Mouse (Mus musculus): Measurements from ENCODE around the gene Slc25a28. TPM values are rescaled to one million over a fixed set of nuclear protein-coding genes. Genes with fewer than 3 reads are reported as not detected.

Gene Slc25a28
- total RNA-seq, 2 experiments from 2014 or later = 20.6 to 25.2 TPM

DNA sequence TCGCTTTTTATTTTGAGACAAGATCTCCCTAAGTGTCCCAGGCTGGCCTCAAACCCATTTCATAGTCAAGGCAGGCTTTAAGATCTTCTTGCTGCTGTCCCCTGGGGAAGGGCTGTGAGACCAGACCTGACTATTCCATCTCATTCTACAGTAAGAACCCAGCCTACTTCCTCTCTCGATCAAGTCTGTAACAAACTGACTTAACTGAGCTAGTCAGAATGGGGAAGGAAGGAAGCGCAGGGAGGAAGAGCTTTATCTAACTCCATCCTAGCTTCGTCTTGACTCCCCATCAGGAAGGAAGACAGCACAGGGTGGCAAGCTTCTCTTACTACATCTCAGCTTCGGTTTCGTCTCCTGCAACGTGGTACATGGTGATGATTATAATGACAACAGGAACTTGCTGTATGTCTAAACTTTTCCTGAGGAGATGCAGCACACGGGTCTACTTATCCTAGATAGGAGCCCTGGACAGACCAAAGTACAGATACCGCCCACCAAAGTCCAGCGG, 4.8 kb upstream of the Slc25a28 start:
- intact Hi-C loops (cut with DNase I) = no loop called here
- DNase-seq = no peak

DNA sequence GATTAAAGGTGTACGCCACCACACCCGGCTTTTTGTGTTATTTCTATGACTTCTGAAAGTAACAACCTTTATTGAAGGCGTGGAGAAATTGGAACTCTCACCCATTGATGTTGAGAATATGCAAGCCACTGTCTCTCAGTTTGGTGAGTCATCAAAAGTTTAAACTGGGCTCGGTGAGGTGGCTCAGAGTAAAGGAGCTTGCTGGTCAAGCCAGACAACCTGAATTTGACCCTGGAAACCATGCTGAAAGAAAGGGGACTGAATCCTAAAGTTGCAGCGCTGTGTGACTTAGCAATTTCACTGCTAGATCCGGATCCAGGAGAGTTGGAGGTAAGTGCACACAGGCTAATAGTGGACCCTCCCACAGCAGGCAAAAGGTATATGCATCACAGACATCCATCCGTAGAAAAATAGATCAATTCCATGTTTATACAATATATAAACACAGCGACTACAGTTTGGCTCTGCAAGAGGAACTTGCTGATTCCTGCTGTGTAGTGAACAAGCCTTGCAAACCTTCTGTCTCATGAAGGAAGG, 3.9 kb upstream of the Slc25a28 start:
- no peak for DNase-seq
- intact Hi-C loops (cut with DNase I) = no loop called here

DNA sequence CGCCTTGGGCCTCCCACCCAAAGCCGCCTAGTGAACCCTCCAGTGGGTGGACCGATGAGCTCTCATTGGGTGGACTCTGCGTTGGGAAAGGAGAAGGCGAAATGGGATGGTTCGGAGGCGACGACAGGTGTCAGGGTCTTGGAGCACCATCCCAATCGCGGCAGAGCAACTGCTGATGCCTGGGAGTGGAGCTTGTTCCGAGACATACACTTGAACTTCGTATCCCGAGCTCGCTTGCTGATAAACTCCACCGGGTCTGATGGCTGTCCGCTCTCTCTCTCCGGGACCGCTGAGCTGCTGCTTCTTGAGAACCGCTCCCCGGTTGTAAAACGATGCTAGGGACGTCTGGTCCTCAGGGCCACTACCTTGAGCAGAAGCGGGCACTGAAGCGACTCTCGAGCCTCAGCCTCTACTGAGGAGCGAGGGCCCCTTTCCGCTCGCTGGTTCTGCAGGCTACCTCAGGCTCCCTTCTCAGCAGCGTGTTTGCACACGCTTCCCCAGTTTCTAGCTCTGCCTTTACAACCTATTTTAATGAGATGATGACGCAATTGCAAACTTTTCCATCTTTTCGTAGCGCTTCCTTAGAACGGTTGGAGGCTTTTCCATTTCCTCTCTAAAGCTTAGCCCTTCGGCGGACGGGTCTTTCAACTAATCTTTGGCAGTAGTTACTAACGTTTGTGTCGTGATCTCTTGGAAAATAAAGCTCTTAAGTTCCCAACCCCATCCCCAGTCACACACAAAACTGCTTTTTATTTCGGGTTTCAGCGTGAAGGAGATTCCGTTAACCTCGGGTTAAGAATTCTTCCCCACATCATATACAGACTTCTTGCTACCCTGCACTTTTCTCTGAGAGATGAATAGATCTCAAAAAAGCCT, 1.1 kb upstream of the Slc25a28 start:
- DNase-seq = no peak
- intact Hi-C loops (cut with DNase I) = loop anchor here (2.0 kb wide), 1 partner anchor 13 kb away; the partner anchor contains the start of gene Entpd7

DNA sequence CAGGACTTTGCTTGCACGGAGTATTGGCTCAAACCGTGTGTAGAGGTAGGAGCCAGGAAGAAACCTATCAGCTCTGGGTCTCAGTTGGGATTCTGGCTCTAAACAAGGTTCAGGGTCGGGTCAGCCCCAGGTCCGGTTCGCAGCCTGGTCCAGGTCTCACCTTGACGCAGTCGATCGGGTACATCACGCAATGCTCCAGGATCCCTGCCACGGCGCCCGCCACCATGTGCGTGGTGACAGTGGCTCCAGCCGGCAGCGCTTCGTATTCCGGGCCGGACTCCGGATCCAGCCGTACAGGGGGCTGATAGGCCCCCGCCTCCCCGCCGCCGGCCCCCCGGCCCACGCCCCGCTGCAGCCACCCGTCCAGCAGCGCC, 378 bp downstream of the Slc25a28 start:
- DNase-seq = no peak
- intact Hi-C loops (cut with DNase I) = loop anchor here (2.0 kb wide), 1 partner anchor 14 kb away; the partner anchor contains the start of gene Entpd7

DNA sequence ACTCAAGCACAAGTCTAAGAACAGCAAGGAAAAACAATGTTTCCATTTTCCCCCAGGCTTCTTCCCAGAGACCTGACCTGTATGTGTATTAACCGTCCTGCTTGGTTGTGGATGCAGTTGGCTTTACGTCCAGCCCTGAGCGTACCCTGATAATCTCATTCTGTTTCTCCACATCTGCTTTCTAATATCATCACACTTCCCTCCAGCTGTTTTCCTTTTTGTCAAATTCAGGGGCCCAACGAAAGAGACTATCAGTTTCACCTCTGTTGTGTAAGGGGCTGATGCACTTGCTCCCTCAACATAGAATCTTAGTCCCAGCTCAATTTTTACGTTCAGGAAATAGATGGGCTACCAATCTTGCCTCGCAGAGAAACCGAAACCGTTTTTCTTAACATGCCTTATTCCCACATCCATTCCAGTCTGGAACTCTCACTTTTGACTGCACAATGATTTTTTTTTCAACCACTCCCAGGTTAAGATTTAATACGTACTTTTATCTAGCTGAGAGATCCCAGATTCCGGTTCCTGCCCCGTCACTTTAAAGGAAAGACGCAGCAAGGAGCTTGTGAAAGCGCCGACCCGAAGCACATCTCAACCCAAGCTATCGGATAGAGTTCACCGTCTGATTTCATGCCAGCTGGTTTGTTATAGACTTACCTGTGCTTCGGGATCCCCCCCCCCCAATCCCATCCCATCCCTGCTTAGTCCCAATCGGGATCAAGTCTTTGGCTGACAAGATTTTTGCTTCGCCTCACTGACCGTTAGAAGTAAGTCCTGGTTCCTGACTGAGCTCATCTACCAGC, 967 bp downstream of the Slc25a28 start:
- intact Hi-C loops (cut with DNase I) = loop anchor here (2.0 kb wide), 1 partner anchor 15 kb away; the partner anchor contains the start of gene Entpd7
- DNase-seq = no peak

DNA sequence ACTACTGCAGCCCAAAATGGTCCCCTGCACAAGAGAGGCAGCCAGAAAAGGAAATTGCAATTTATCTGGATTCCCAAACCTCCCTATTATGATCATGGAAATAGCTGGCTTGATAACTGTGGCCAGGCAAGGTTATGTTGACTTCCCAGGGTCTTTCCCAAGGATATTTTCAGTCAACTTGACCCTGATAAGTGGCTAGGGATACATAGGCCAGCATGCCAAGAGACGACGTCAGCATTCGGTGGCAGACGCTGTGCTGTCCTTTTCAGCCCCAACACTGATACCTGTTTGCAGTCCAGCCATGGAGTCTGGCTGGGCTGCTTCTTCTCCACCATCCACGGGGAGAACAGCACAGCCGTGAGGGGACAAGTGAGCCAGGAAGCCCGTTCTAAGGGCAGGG, 3.6 kb downstream of the Slc25a28 start:
- no peak for DNase-seq

DNA sequence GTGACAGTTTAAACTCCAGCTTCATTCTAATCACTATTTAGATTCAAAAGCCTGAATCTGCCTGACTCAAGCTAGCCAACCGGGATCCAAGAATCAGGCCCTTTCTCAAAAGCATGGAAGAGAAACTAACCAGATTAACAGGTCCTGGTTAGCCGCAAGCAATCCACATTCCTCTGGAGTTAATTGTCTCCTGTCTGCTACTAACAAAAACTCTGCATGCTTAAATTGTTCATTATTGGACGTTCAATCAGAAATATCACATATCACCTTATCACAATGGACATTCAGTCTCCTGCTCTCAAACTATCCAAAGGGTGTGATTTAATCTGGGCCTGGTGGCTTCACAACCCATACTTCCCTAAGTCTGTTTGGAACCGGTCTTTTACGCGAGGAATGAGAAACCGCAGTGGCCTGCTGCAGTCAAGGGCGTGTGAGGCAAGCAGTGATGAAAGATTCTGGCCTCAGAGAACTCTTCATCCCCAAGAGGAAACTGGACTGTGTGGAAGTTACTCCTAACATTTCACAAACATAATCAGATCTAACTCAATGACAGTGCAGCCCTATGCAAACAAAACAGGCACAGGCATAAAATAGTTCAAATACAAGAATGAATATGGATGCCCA, 5.4 kb downstream of the Slc25a28 start:
- no peak for DNase-seq
- intact Hi-C loops (cut with DNase I) = no loop called here

More for the DNA sequence above, 3.6 kb downstream of the Slc25a28 start:
- intact Hi-C loops (cut with DNase I) = no loop called here

DNA sequence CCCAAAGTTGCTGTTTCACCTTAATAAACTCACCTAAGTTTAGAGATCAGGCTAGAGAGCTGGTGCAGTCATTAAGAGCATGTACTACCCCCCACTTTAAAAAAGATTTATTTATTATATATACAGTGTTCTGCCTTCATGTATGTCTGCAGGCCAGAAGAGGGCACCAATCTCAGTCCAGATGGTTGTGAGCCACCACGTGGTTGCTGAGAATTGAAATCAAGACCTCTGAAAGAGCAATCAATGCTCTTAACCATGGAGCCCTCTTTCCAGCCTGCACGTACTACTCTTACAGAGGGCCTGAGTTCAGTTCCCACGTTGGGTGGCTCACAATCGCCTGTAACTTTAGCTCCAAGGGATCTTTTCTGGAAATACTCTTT, 7.3 kb downstream of the Slc25a28 start:
- no peak for DNase-seq
- intact Hi-C loops (cut with DNase I) = no loop called here

DNA sequence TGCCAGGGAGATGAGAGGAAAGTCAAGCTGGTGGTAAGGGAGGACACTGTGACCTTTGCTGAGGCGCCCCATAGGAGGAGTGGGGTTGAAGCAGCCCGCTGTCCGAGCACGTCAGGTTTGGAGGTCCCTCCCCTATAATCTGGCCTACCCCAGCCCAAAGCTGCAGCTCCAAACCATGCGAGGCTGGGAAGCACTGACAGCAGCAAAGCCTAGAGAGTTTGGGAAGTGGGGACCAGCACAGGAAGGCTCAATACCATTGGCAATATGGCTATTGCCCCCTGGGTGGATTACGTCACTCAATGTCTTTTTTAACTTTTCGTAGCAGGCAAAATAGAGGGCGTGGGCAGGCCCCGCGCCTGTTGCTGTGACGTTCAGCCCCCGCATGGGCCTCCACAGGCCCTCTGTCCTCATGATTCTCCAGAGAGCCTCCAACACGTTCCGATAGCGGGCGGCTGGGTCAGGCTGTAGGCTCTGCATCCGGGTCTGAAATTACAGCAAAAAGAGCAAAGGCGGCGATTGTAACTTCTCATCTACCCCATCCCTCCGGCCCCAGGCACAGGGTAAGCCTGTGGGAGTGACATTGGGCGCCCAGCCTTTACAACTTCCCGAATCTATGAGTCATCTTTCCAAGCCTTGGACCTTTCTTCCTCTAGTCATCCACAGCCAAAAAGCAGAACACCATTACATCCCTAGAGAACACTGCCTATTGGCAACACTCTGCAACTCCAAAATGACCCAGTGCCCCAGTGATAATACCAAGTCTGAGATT, 7.8 kb downstream of the Slc25a28 start:
- DNase-seq = no peak
- intact Hi-C loops (cut with DNase I) = no loop called here

DNA sequence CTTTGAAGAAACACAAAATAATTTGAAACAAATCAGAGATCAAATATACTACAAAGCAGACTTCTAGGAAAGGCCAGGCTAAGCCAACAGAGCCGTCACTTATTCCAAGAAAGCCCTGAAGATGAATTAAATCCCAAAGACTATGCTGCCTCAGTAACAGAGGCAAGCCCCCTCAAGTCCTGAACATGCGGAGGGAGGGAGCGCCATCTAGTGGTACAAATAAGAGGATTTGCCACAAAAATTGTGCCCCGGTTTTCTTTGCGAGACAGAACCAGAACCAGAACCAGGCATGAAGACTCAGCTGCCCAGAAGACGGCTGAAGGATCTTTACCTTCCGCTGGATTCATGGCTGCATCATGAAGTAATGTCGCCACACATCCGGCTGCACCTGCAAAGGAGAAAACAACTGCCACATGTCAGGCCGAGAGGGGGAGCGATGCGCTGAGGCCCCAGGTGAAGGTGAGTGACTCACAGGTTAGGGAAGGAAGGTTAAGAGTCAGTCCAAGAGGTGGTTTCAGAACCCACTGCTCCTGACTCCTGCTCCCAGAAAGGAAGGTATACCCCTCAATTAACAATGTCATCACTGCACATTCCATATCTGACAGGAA, 9.1 kb downstream of the Slc25a28 start:
- intact Hi-C loops (cut with DNase I) = no loop called here

DNA sequence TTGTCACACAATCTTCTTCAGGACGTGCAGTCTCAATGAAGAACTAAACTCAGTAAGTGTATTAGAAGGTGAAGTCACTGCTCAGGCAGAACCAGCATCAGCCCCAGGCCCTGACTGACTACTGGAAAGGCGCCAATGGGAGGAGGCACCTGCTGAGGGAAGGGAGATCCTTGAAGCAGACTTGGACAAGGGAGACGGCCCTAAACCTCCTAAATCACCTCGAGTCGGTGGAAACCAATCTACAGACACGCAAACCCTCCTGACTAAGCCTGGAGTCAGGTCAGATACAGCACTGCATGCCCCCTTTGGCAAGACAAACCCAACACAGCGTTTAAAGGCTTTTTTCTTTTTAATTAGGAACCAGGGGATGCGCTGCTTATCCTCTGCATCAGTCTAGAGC, 11.2 kb downstream of the Slc25a28 start:
- intact Hi-C loops (cut with DNase I) = no loop called here
- no peak for DNase-seq

More for the DNA sequence above, 9.1 kb downstream of the Slc25a28 start:
- DNase-seq = peak in 1 of 2 experiments; percentile 33

DNA sequence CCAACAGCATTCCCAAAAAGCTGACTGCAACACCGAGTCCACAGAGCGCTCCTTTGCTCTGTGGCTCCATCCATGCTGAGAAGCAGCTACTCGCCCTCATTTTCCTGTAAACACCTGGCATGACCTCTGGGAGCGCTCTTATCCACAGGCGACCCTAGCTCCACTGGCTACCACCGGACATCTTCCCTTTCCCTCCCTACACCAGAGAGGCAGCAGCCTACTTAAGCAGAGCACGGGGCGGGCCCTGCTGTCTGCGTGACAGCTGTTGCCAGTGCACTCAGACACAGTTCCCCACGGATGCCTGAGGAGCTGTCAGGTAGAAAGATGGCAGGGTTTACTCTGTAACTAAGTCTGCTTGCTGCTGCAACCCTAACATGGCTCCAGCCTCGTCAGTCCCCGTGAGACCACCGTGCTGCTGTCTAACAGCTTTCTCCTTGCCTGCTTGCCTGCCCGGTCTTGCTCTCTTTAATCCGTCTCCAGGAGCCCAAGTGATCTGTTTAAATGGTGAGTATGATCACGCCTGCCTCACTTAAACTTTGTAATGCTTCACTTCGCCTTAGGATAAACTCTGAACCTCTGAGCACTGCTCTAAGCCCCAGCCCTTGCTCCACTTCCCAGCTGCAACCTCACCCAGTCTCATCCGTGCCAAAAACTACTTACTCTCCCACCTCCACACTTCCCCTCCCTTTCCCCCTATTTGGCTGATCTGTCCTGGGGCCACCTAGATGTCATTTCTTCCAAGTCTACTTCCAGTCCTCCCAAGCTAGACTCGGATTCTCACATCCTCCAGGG, 12.3 kb downstream of the Slc25a28 start:
- intact Hi-C loops (cut with DNase I) = no loop called here
- DNase-seq = no peak

DNA sequence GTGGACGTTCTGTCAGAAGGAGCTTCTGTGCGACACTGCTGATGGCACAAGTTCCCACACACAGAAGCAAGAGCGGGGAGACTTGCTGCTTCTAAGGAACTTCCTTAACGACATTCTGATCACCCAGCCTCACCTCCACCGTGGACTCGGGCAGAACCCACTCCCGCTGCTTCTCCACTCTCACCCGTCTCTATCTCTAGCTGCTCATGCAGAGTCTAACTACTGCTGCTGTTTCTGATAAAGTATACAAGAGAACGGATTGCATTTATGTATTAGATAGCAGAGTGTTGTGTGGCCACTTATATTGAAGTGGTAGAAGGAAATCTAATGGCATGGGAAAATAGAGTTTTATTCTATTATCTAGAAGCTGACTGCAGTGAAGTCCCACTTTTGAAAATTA, 13.9 kb downstream of the Slc25a28 start:
- intact Hi-C loops (cut with DNase I) = no loop called here
- no peak for DNase-seq

DNA sequence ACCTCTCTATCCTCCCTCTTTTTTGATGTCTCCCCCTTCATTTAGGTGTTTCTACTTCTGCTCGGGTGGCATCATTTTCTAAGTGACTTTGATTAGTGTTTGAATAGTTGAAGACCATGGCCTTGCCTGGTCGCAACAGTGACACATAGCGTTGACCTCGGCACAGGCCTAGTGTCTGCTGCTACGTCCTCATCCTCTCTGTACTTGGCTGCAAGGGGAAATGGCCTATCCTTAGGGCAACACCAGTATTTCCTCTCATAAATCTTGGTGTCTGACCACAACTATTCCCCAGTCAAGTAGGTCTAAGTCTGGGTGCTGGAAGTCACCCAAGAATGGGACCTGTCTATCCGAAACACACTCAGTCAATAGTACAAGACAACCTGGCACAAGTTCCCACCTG, 15.0 kb downstream of the Slc25a28 start:
- no peak for DNase-seq

DNA sequence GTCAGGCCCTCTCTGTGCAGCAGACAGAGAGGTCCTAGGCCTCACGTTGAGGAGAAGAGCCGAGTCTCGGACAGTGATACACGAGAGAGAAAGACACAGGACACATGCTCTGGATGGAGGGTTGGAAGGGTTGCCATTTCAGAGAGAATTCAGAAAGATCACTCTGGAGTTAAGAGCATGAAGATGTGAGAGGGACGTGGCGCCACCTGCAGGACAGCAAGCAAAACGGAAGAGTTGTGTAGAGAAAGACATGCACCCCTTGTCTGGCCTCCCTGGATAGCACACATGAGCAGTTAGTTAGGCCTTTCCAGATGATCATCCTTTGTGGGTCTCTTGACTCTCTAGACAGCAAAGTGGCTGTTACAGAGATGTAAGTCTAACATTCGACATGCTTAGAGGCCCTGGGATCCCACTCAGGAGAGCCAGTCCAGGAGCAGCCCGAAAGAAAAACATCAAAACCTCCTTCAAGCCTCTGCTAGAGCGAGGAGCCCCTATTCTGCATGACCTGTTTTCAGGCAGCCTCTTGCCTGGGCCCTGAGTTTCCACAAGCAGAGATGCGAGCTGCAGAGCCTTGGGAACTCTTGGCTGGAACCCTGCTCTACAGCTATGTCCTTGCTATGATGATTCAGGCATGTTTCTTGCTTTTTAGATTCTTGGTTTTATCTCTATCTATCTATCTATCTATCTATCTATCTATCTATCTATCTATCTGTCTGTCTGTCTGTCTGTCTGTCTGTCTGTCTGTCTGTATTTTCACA, 18.8 kb downstream of the Slc25a28 start:
- intact Hi-C loops (cut with DNase I) = loop anchor here (1.0 to 5.0 kb wide), 3 partner anchors 25 to 163 kb away; no protein-coding TSS in a partner anchor
- DNase-seq = peak; percentile 54 to 70

More for the DNA sequence above, 15.0 kb downstream of the Slc25a28 start:
- intact Hi-C loops (cut with DNase I) = loop anchor here (5.0 kb wide), 1 partner anchor 127 kb away; no protein-coding TSS in a partner anchor

DNA sequence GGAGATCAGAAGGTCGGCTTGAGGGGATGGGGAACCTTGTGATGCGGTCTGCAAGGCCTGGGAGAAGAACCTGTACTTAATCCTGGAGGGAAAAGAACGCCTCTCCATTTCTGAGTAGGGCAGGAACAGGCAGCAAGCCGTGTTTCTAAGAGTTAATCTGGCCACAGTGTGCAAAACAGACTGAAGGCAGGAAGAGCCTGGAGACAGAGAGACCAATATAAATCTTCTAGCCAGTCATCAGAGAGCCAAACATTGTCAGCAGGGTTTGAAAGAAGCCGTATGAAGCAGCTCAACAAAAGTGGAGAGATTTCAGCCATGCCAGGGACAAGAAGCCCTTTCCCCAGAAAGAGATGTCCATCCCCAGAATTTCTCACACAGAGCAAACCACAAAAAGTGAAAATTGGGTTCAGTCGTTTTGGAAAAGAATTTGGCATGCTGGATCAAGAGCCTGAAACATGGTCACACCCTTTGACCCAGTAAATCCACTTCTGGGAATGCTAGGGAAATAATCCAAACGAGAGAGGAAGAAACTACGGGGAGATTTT, 23.4 kb downstream of the Slc25a28 start:
- intact Hi-C loops (cut with DNase I) = no loop called here
- DNase-seq = no peak

DNA sequence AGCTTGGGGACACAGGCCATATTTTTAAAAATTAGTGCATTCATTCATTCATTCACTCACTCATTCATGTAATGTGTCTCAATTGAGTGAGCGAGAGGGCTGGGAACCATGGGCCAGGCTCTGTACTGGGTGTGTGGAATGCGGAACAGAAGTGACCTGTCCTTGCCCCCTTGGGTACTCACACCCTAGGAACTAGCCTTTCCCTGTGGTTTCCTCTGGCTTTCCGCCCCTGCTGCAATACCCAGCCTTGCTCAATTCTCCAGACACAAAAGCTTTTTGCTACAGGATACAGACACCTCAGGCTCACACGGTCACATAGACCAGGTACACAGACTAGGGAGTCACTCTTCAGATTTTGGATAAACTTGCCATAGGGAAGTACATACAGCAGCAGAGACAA, 26.3 kb downstream of the Slc25a28 start:
- DNase-seq = no peak
- intact Hi-C loops (cut with DNase I) = no loop called here

All from gastrocnemius, postnatal 36 days (tissue).